Mouse (Mus musculus) embryonic facial prominence, embryonic 14.5 days (tissue): ENCODE data around the gene Otud7b. TPM values are rescaled to one million over a fixed set of nuclear protein-coding genes. Genes with fewer than 3 reads are reported as not detected.

Experiments used
- ATAC-seq: fragments of 200-750 bp; cut with Nextera tagmentation; 2 replicates; pipeline ENCODE4 v1.8.0; 2017; ENCODE audit warnings: low read depth, moderate number of reproducible peaks, moderate TSS enrichment
- DNase-seq: peaks from one replicate; pipeline ENCODE4 v3.0.0-alpha.2; 2015; ENCODE audit warnings: low spot score
- H3K27ac ChIP-seq: fragments of 300-500 bp; sonication (generic); replicated peaks from 2 replicates; pipeline ENCODE4 v1.5.1; 2014; ENCODE audit warnings: low read depth, mild to moderate bottlenecking, low read length, moderate library complexity
- H3K27me3 ChIP-seq: fragments of 300-500 bp; sonication (generic); replicated peaks from 2 replicates; pipeline ENCODE4 v1.6.1; 2014; ENCODE audit warnings: low read length; ENCODE audit not compliant: control insufficient read depth, insufficient read depth
- H3K36me3 ChIP-seq: fragments of 300-500 bp; sonication (generic); 2 replicates; pipeline ENCODE4 v1.6.1; 2014; ENCODE audit warnings: low read length, mixed read lengths; ENCODE audit not compliant: control insufficient read depth, insufficient read depth
- H3K4me1 ChIP-seq: fragments of 300-500 bp; sonication (generic); 2 replicates; pipeline ENCODE4 v1.6.1; 2014; ENCODE audit warnings: antibody characterized with exemption, low read length; ENCODE audit not compliant: control insufficient read depth, insufficient read depth
- H3K4me2 ChIP-seq: fragments of 300-500 bp; sonication (generic); 2 replicates; pipeline ENCODE4 v1.6.1; 2014; ENCODE audit warnings: low read depth, mild to moderate bottlenecking, low read length, moderate library complexity, mixed read lengths
- H3K4me3 ChIP-seq: fragments of 300-500 bp; sonication (generic); 2 replicates; pipeline ENCODE4 v1.5.1; 2014; ENCODE audit warnings: low read depth, mild to moderate bottlenecking, low read length
- H3K9ac ChIP-seq: fragments of 300-500 bp; sonication (generic); 2 replicates; pipeline ENCODE4 v1.6.1; 2014; ENCODE audit warnings: low read depth, mild to moderate bottlenecking, low read length, moderate library complexity, mixed read lengths
- H3K9me3 ChIP-seq: fragments of 300-500 bp; sonication (generic); 2 replicates; pipeline ENCODE4 v1.6.1; 2016; ENCODE audit warnings: low read length; ENCODE audit not compliant: control insufficient read depth
- WGBS: fragments of 180-500 bp; shearing (Covaris S2); extraction: QIAGEN DNeasy Blood & Tissue Kit; methylation state at CpG from one replicate; pipeline ENCODE4 v1.1.7; 2014; 5-methylcytosine and 5-hydroxymethylcytosine counted together
- polyA plus RNA-seq: library from polyadenylated mRNA; unstranded; fragments of >200 nt; fragmentation: Nextera tagmentation; extraction: Ambion mirVana; gene quantifications from 2 replicates; pipeline ENCODE4 v1.2.1, GENCODE M21; 2014

Gene Otud7b
- polyA plus RNA-seq, 1 experiment from 2014 or later, result 17.6 TPM

DNA sequence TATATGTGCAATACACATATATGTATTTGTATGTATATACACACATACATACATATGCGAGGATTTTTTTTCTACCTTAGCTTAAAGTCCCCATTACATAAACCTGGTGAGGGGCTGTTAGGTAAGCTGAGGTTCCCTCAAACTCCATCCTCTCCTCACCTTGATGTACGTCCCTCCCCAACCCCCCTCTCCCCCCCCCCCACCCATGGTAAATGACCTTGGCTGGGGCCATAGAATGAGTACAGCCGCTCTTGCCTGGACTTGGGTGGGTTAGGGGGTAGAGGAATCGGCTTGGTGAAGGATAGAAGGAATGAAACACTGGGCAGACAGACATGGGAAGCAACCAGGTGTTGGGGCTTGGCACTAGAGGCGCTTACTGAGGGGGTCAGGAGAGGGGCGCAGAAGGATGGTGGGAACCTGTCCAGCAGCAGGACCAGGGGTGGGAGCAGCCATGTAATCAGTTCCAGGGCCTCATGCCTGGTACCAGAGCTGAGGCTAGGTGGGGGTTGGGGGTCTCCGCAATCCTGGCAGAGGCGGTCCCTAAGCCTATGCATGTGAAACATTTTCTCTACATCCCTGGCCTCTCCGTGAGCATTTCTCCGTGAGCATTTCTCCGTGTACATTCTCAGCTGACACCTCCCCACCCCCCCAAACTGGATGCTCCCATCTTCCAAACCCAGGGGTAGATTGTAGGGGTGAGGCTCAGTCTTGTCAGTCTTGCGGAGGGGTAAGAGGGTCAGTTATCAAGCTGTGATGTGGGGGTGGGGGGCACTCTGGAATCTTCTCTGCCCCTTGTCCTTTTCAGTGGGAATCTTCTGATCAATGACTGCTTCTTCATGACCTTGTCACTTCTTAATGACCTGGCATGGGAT, 77.4 kb downstream of the Otud7b start:
- H3K27ac ChIP-seq, result no peak overlapping the region
- peaks cover 13% of the 10 kb centered on the region for H3K4me1 ChIP-seq
- H3K4me2 ChIP-seq, result peak overlapping the region; percentile 81
- no peaks in the 10 kb centered on the region for H3K27me3 ChIP-seq
- DNase-seq (no peak), ATAC-seq (peak; percentile 14; the same call in 1 of the 2 replicates)
- WGBS, result 23% methylated on average over 11 of the region's 12 CpGs
- H3K9me3 ChIP-seq, result no peaks in the 10 kb centered on the region
- H3K9ac ChIP-seq, result peak overlapping the region; percentile 71; the same call in 1 of the 2 replicates
- peak overlapping the region; percentile 58 for H3K4me3 ChIP-seq
- peaks cover 17% of the 10 kb centered on the region for H3K36me3 ChIP-seq

DNA sequence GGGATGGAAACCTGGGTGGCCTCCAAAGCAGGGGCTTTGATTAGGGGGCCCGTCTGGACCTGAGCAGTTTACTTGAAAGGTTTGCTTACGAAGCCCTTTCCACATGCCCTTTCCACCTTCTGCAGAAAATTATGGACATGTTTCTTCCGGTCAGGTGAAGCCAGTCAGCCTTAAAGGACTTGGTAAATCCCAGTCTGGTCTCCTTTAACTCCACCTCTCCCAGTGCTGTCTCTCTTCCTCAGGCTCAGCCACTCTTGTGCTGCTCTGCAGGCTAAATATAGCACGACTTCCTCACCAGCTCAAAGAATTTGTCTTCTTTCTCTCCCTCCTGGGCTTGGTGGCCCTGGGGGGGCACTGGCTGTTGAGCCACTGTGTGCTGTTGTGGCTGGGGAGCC, 78.1 kb downstream of the Otud7b start:
- DNase-seq, result no peak
- Histone ChIP-seq H3K4me3 (peak overlapping the region; percentile 58; the same call in 1 of the 2 replicates), H3K27me3 (no peaks in the 10 kb centered on the region), H3K4me1 (peaks cover 13% of the 10 kb centered on the region), H3K9ac (0 out of 2 replicates have a peak overlapping the region, but pooled peaks have one; percentile 28), H3K36me3 (peaks cover 13% of the 10 kb centered on the region), H3K27ac (no peak overlapping the region), H3K9me3 (no peaks in the 10 kb centered on the region), H3K4me2 (peak overlapping the region; percentile 81)
- 23% methylated on average over 4 of the region's 4 CpGs for WGBS
- ATAC-seq, result no peak

DNA sequence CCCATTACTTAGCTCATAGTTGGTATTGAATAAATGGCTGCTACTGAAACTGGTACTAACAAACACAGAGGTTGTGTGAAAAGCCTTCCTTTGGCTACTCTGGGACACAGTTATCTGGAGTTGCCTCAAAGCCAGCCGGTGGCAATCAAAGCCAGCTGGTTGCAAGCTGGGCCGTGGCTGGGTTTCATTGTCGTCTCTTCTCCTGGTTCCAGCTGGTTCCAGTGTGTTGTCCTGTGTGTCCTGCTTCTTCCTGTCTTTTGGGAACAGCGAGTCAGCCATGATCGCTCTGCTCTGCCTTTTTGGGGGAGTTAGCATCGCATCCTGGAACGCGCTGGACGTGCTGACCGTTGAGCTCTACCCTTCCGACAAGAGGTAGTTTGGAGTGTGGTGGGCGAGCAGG, 88.7 kb downstream of the Otud7b start:
- H3K9ac ChIP-seq, result no peak overlapping the region
- H3K27me3 ChIP-seq, result no peaks in the 10 kb centered on the region
- ATAC-seq, result no peak
- 48% methylated on average over 12 of the region's 12 CpGs for WGBS
- no peak overlapping the region for H3K27ac ChIP-seq
- H3K36me3 ChIP-seq, result peaks cover 7% of the 10 kb centered on the region
- peaks cover 10% of the 10 kb centered on the region for H3K4me1 ChIP-seq
- H3K9me3 ChIP-seq, result no peaks in the 10 kb centered on the region
- H3K4me2 ChIP-seq, result peak overlapping the region; percentile 16; the same call in 1 of the 2 replicates
- H3K4me3 ChIP-seq, result no peak overlapping the region
- no peak for DNase-seq

DNA sequence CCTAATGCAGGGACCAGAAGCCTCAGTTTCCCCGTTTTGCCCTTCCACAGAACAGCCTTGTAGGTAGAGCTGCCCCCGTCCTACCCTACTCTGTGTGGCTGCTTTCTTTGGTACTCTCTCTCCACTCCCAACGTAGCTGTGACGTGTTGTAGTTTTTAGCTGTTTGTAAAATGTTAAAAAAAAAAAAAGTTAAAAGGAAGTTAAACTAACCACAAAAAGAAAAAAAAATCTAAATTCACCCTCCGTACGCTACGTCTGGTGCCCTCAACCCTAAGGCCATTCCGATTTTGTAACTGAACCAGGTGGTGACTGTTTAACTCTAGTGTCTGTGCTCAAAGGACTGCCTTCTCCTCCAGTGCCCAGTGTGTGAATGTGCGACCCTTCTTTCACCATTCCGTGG, 90.6 kb downstream of the Otud7b start:
- no peaks in the 10 kb centered on the region for H3K27me3 ChIP-seq
- no peak overlapping the region for H3K4me2 ChIP-seq
- DNase-seq (no peak), ATAC-seq (no peak)
- no peak overlapping the region for H3K27ac ChIP-seq
- WGBS, result 82% methylated on average over 10 of the region's 10 CpGs
- H3K4me3 ChIP-seq, result no peak overlapping the region
- no peaks in the 10 kb centered on the region for H3K9me3 ChIP-seq
- peaks cover 13% of the 10 kb centered on the region for H3K4me1 ChIP-seq
- peaks cover 7% of the 10 kb centered on the region for H3K36me3 ChIP-seq
- H3K9ac ChIP-seq, result no peak overlapping the region

DNA sequence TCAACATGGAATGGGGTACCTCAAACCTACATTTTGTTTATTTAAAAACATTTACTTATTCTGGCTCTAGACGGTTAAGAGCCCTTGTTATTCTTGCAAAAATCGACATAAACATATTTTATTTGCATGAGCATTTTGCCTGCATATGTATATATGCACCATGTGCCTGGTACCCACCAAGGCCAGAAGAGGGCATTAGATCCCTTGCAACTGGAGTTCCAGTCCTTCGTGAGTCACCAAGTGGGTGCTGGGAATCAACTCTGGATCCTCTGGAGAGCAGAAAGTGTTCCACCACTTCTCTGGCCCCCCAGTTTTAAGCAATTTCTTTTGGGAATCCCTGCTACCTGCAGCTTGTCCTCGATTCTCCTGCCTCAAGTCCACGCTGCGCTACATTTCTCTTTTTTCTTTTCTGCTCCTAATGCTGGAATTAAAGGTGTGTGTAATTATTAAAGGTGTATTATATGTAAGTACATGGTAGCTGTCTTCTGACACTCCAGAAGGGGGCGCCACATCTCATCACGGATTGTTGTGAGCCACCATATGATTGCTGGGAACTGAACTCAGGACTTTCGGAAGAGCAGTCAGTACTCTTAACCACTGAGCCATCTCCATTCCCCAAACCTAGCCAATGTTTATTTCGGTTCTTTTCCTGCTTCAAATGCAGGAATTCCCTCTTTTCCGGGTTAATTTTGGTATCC, 91.4 kb downstream of the Otud7b start:
- Histone ChIP-seq H3K36me3 (peaks cover under 1% of the 10 kb centered on the region; the same call in 1 of the 2 replicates), H3K4me3 (no peak overlapping the region), H3K4me1 (peaks cover 13% of the 10 kb centered on the region), H3K9me3 (no peaks in the 10 kb centered on the region), H3K27ac (no peak overlapping the region), H3K27me3 (no peaks in the 10 kb centered on the region), H3K4me2 (peak overlapping the region; percentile 91; the same call in 1 of the 2 replicates), H3K9ac (no peak overlapping the region)
- WGBS, result 92% methylated on average over 11 of the region's 11 CpGs
- ATAC-seq, result no peak
- no peak for DNase-seq

DNA sequence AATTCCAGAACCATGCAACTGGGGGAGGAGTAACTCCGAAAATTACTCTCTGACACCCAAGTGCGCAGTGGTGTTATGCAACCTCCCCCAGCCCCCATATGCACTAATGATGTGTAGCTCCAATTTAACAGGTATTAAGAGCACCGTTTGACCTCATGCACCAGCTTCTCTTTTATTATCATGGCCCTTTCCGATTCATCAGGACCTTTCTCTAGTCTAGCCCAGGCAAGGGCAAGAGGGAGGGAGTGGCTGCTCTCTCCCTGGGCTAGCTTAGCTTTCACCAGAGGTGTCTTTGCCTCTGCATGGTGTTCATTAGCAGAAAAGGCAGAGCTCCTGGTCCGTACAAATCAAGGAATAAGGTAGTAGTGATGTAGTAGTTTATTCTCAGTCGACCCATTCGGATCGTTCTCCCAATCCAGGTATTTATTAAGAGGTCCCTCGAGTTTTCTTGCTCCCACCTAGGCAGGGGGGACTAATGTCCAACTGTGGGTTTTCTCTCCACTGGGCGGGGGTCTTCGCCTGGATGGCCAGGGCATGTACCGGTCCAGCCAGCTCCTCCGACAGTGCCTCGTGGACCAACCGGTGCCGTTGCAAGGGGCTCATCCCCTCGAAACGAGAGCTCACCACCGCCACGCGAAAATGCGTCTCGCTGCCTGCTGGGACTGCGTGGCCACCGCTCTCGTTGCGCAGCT, 92.3 kb downstream of the Otud7b start:
- Histone ChIP-seq H3K27me3 (no peaks in the 10 kb centered on the region), H3K27ac (peak overlapping the region; percentile 98), H3K4me3 (peak overlapping the region; percentile 77), H3K9ac (peak overlapping the region; percentile 89), H3K9me3 (no peaks in the 10 kb centered on the region), H3K4me1 (peaks cover 13% of the 10 kb centered on the region), H3K4me2 (peak overlapping the region; percentile 91), H3K36me3 (no peaks in the 10 kb centered on the region)
- ATAC-seq (no peak; the same call in 1 of the 2 replicates), DNase-seq (no peak)
- 16% methylated on average over 27 of the region's 27 CpGs for WGBS

DNA sequence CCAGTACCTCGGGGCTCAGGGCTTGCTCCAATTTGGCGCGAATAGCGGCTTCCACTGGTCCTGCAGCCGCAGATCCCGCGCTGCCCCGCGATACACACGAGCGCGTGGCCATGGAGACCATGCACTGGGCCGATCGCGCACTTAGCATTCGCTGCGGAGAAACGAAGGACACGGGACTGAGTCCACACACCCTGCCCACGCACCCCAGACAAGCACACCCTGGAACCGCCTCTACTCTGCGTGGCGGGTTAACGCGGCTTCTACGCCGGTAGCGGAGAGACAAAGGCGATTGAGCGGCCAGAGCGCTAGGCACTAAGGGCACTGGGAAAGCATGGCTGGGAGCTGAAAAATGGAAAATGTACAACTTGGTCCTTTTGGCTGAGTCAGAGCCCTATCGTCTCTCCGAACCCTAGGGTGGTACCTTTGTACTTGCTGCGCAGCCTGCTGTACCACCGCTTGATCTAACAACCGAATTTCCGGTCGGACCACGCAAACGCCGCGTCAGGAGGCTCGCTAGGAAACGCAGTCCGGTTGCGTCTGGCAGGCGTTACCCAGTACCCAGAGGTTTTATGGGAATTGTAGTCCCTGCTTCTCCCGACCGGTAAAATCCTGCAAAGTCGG, 92.9 kb downstream of the Otud7b start:
- peak; percentile 97 for DNase-seq
- Histone ChIP-seq H3K4me3 (peak overlapping the region; percentile 77), H3K4me1 (peaks cover 13% of the 10 kb centered on the region), H3K4me2 (peak overlapping the region; percentile 91), H3K9me3 (no peaks in the 10 kb centered on the region), H3K27ac (peak overlapping the region; percentile 98), H3K9ac (peak overlapping the region; percentile 89), H3K36me3 (no peaks in the 10 kb centered on the region), H3K27me3 (no peaks in the 10 kb centered on the region)
- under 1% methylated on average over 50 of the region's 50 CpGs for whole genome bisulfite sequencing
- ATAC-seq, result peak; percentile 95

DNA sequence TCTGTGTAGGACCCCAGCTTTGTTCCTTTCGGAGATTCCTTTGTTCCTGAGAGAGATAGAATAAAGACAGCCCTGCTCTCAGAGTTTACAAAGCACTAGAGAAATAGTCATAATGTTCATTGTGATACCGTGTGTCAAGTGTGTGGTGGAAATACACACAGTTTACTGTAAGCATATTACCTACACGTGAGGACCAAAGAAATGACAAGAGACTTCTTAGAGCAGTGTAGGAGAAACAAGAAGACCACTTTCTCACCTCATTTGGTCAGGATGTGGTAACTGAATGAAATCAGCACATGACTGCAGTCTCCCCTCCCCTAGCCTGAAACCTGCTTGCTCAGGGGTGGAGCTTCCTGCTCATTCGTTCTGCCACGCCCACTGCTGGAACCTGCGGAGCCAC, 93.9 kb downstream of the Otud7b start:
- peak overlapping the region; percentile 77 for H3K4me3 ChIP-seq
- ATAC-seq, result peak; percentile 27; the same call in 1 of the 2 replicates
- 0 out of 2 replicates have a peak overlapping the region, but pooled peaks have one; percentile 44 for H3K27ac ChIP-seq

More for the DNA sequence above, 93.9 kb downstream of the Otud7b start:
- H3K9ac ChIP-seq, result peak overlapping the region; percentile 52
- no peak for DNase-seq
- peaks cover 13% of the 10 kb centered on the region for H3K4me1 ChIP-seq
- H3K9me3 ChIP-seq, result no peaks in the 10 kb centered on the region
- H3K4me2 ChIP-seq, result peak overlapping the region; percentile 91
- no peaks in the 10 kb centered on the region for H3K36me3 ChIP-seq
- 6% methylated on average over 4 of the region's 6 CpGs for WGBS
- no peaks in the 10 kb centered on the region for H3K27me3 ChIP-seq
